Mouse (Mus musculus): Measurements from ENCODE around the gene Nid1.
"Not testable (repeated sequence)": the region's sequence is repeated elsewhere in the genome, so short reads cannot be mapped to it uniquely, and the experiment has no call there.

The Nid1 gene

DNA sequence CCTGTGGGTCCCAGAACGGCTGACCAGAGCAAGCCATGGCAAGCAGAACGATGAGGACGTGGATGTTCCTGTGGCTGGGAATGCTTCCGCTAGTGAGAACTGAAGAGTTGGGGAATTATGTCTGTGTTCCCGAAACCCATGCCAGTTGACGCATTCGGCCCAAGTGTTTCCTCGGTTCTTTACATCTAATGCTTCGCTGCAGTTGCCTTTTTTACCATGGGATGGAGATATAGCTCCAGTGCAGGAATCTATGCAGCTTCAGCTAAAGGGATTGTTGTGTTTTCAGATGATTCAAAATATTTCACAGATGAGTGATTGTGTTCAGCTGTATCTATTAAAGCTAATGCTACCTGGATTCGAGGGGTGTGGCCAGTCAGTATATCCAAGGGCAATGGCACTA lies 105.7 kb downstream of the Nid1 start:
- DNase-seq (ENCODE audit: low read depth, low spot score), result not testable (repeated sequence)

DNA sequence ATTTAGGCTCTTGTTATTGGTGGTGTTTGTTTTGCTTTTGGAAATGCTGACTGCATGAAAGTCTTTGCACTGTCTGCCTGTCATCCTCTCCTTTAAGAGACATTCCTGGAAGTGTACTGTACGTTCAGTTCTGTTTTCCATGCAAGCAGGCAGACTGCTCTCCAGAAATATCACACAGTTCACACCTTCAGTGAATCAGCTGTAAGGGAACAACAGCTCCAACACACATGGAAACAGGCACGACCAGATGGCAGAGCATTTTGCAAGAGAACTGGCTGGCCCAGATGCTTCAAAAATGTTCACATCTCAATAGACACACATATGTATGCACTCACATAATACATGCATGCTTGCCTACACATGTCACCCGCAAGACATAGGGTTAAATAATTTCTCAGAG lies 109.4 kb downstream of the Nid1 start:
- DNase-seq (ENCODE audit: low read depth, low spot score), result no peak

DNA sequence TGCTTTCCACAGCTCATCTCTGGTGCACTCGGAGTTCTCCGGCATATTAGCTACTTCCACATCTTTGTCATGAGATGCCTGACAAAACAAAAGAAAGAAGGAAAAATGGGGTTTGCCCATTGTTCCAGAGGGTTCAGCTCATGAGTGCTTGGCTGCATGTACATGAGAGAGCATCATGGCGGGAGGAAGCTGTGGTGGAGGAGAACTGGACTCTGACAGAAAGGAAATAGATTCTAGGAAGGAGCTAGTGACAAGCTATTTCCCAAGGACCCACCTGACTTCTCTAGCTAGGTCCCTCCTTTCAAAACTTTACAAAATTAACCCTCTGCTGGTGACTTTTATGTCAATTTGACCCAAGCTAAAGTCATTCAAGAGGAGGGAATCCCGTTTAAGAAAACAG lies 110.5 kb downstream of the Nid1 start:
- DNase-seq (ENCODE audit: low read depth, low spot score), result no peak

GRCm38 (mm10) chr13:13548431-13549190 lies 111.3 kb downstream of the Nid1 start:
- no peak for DNase-seq (ENCODE audit: low read depth, low spot score)

DNA sequence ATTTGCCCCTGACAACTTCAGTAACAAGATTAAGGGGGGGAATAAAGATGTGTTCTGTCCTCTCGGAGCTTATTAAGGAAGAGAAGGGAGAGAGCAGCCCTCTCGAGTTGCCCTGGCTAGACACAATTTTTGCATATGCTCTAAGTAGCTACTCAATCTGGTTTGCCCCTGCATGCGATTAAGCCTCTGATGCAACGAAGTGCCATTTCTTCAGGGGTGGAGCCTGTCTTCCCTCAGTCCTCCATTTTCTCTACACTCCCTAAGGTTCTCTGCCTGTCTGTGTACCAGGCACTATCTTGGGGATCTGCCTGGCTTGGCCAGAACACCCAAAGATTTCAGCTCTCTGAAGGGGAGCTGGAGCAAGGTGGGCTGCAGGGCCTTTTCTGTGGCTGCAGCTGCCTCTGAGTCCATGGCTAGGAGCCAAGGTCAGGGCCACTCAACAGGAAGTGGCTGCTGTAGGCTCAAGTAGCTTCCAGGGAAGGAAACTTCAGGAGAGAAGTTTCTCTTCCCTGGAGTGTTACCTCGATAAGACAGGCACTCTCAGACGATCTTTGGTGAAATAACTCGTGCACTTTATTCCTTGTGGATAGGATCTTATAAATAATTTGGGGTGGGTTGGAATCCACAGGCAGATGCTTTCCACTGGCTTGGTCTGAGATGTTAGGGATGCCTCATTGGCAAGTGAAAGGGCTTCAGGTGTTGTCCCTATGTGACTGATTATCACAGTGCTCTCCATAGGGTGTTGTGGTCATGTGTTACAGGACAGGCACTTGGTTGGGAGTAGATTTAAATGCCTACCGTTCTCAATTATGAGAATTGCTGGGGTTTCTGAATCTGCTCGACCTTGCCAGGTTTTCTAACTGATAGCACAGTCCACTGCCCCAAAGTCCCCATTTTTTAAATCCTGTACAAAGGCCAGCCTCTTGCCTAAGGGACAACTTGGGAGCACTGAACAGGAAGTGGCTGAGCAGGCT lies 112.6 kb downstream of the Nid1 start:
- no peak for DNase-seq (ENCODE audit: low read depth, low spot score)

- no peak for DNase-seq (ENCODE audit: low read depth, low spot score)
Measured at GRCm38 (mm10) chr13:13552020-13552419, 114.7 kb downstream of the Nid1 start.

GRCm38 (mm10) chr13:13553660-13554059 lies 116.3 kb downstream of the Nid1 start:
- no peak for DNase-seq (ENCODE audit: low read depth, low spot score)

DNA sequence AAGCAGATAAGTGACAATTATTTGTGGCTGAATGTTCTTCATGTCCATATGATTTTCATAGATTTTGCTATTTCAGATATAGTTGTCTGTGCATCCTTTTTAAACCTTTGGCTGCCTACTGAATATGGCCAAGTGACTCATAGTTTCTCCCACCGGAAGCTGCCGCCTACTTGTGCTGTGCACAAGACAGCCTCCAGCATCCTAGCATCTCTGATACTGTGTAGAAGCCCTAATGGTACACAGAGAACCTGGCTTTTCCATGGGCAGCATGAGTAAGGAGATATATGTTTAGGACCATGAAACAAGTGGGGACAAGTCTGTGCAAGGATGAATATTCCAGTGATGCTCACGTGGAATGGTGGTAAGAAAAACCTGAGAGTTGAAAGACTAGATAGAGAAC lies 117.8 kb downstream of the Nid1 start:
- no peak for DNase-seq (ENCODE audit: low read depth, low spot score)

- no peak for DNase-seq (ENCODE audit: low read depth, low spot score)
Measured at GRCm38 (mm10) chr13:13557001-13557743, 119.8 kb downstream of the Nid1 start.

- no peak for DNase-seq (ENCODE audit: low read depth, low spot score)
Measured at GRCm38 (mm10) chr13:13558251-13558650, 120.9 kb downstream of the Nid1 start.

DNA sequence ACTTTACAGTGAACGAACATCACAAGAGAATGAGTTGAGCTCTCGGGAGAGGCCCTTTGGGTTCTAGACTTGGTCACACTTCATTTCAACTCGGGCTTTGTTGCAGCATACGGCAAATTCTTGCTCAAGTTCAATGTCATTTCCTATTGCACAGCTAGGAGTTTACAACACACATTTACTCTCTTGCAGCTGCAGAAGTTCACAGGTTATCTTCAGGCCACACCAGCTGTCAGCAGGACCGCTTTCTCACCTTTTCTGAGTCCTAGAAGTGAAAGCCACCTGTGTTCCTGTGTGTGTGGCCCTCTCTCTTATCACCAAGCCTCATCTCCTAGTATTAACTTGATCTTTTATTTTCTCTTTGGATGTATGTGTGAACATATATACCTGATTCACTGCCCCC lies 121.5 kb downstream of the Nid1 start:
- peak; percentile 36 for DNase-seq (ENCODE audit: low read depth, low spot score)

Measured in CD4-positive helper T cell, adult 2 months (primary cell).